Mouse (Mus musculus) urinary bladder, postnatal 25 days (tissue): ENCODE results near the gene Nfya.
"Not testable (repeated sequence)": the region's sequence is repeated elsewhere in the genome, so short reads cannot be mapped to it uniquely, and the experiment has no call there.

Source experiments
- DNase-seq: peaks from one replicate; pipeline ENCODE4 v3.0.0; 2022; ENCODE audit warnings: low spot score

Gene Nfya

GRCm38 (mm10) chr17:48391446-48391845, 18.3 kb downstream of the Nfya start:
- no peak for DNase-seq

GRCm38 (mm10) chr17:48389442-48389841, 20.3 kb downstream of the Nfya start:
- no peak for DNase-seq

GRCm38 (mm10) chr17:48388666-48389065, 21.0 kb downstream of the Nfya start:
- DNase-seq = no peak

- no peak for DNase-seq
Measured at GRCm38 (mm10) chr17:48385786-48386461, 23.8 kb downstream of the Nfya start.

GRCm38 (mm10) chr17:48379050-48379449, 30.7 kb downstream of the Nfya start:
- DNase-seq = no peak

- DNase-seq = no peak
Measured at GRCm38 (mm10) chr17:48376102-48376501, 33.6 kb downstream of the Nfya start.

- no peak for DNase-seq
Measured at GRCm38 (mm10) chr17:48372987-48373386, 36.7 kb downstream of the Nfya start.

GRCm38 (mm10) chr17:48371621-48372020, 38.1 kb downstream of the Nfya start:
- DNase-seq = no peak

GRCm38 (mm10) chr17:48366806-48367205, 42.9 kb downstream of the Nfya start:
- DNase-seq = no peak

GRCm38 (mm10) chr17:48365511-48366155, 44.1 kb downstream of the Nfya start:
- DNase-seq = no peak

- DNase-seq = no peak
Measured at GRCm38 (mm10) chr17:48363421-48363965, 46.2 kb downstream of the Nfya start.

- no peak for DNase-seq
Measured at GRCm38 (mm10) chr17:48362966-48363365, 46.7 kb downstream of the Nfya start.

GRCm38 (mm10) chr17:48362346-48362745, 47.4 kb downstream of the Nfya start:
- DNase-seq = no peak

GRCm38 (mm10) chr17:48360462-48360861, 49.2 kb downstream of the Nfya start:
- no peak for DNase-seq

- DNase-seq = no peak
Measured at GRCm38 (mm10) chr17:48359616-48360015, 50.1 kb downstream of the Nfya start, which contains the start of gene Treml1. TSS of gene Treml1 (plus strand) at chr17:48359916.

GRCm38 (mm10) chr17:48357892-48358291, 51.8 kb downstream of the Nfya start:
- no peak for DNase-seq

GRCm38 (mm10) chr17:48355822-48356221, 53.9 kb downstream of the Nfya start:
- DNase-seq = no peak

GRCm38 (mm10) chr17:48352976-48353375, 56.7 kb downstream of the Nfya start:
- not testable (repeated sequence) for DNase-seq

GRCm38 (mm10) chr17:48350681-48351193, 59.0 kb downstream of the Nfya start:
- no peak for DNase-seq

- no peak for DNase-seq
Measured at GRCm38 (mm10) chr17:48347287-48347686, 62.4 kb downstream of the Nfya start.

GRCm38 (mm10) chr17:48346834-48347233, 62.9 kb downstream of the Nfya start:
- DNase-seq = no peak

- DNase-seq = no peak
Measured at GRCm38 (mm10) chr17:48346231-48346630, 63.5 kb downstream of the Nfya start, which contains the start of gene Trem2. TSS of gene Trem2 (plus strand) at chr17:48346401.

GRCm38 (mm10) chr17:48345824-48346223, 63.9 kb downstream of the Nfya start:
- DNase-seq = no peak
